Mouse (Mus musculus): ENCODE data around the gene Gm17428.

DNA sequence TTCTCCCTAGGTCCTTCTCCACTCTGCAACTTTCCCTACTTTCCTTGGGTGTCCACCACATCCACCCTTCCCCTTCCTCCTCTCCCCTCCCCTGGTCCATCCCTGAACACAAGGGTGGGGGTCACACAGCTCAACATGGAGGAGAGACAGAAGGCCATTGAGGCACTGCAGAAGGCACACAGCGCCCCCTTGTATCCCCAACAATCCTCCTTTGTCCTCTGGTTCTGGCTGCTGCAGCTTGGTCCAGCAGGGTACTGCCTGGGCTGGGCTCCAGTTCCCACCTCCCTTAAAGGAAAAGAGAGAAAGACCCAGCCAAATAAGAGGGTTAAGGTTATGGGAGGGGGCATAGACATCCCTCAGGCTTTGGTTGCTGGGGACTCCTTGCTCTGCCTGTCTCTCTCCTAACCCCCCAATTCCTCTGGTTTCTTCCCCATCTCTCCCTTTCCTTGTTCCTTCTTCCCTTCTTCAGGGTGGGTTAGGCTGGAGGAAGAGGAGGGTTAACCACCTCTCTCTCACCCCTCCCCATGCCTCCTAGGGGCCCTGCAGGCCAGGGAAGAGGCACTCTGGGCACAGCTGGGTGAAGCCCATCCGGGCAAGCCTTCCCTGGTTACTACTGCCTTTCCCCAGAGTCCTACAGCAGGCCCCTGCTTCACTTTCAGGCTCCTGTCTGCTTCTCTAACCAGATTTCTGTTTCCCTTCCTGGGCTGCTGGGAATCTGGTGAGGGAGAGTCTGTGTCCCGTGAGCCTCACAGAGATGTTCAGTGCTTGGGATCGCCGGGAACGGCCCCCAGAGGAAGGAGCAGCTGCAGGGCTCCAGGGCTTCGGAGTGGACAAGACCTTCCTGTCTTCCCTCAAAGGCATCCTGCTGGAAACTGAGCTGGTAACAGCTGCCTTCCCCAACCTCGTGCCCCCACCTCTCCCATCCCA is 40.6 kb upstream of the Gm17428 start, which contains the start of gene Cmtm5:
- TF ChIP-seq CTCF (IDR thresholded peaks at IDR 0.05; ENCODE audit: low read depth, low read length) (no peak), POLR2A (IDR thresholded peaks at IDR 0.05; ENCODE audit: borderline replicate concordance, low read depth, low read length) (no peak)

Measured in bone marrow macrophage, adult 2 months (primary cell).